Mouse (Mus musculus) hindbrain, embryonic 15.5 days (tissue): Measurements from ENCODE around the gene Tbx10. TPM values are rescaled to one million over a fixed set of nuclear protein-coding genes. Genes with fewer than 3 reads are reported as not detected.
A peak's percentile ranks its signal among the peaks of the same experiment; 100 is the strongest.

Experiments used
- ATAC-seq: fragments of 200-750 bp; cut with Nextera tagmentation; 2 replicates; pipeline ENCODE4 v1.8.0; 2017; ENCODE audit warnings: low read depth, moderate number of reproducible peaks, moderate TSS enrichment; ENCODE audit not compliant: low FRiP score
- H3K27ac ChIP-seq: fragments of 300-500 bp; sonication (generic); replicated peaks from 2 replicates; pipeline ENCODE4 v1.5.1; 2015; ENCODE audit warnings: mild to moderate bottlenecking, inconsistent platforms
- H3K27me3 ChIP-seq: fragments of 300-500 bp; sonication (generic); 2 replicates; pipeline ENCODE4 v1.6.1; 2015; ENCODE audit warnings: control low read depth, inconsistent platforms
- H3K36me3 ChIP-seq: fragments of 300-500 bp; sonication (generic); 2 replicates; pipeline ENCODE4 v1.6.1; 2015; ENCODE audit warnings: control low read depth, inconsistent platforms
- H3K4me1 ChIP-seq: fragments of 300-500 bp; sonication (generic); replicated peaks from 2 replicates; pipeline ENCODE4 v1.6.1; 2015; ENCODE audit warnings: control low read depth, inconsistent platforms
- H3K4me2 ChIP-seq: fragments of 300-500 bp; sonication (generic); 2 replicates; pipeline ENCODE4 v1.6.1; 2015; ENCODE audit warnings: moderate library complexity, mild to moderate bottlenecking, inconsistent platforms
- H3K4me3 ChIP-seq: fragments of 300-500 bp; sonication (generic); 2 replicates; pipeline ENCODE4 v1.5.1; 2015; ENCODE audit warnings: mild to moderate bottlenecking, inconsistent platforms
- H3K9ac ChIP-seq: fragments of 300-500 bp; sonication (generic); 2 replicates; pipeline ENCODE4 v1.6.1; 2015; ENCODE audit warnings: inconsistent platforms
- H3K9me3 ChIP-seq: fragments of 300-500 bp; sonication (generic); 2 replicates; pipeline ENCODE4 v1.6.1; 2016; ENCODE audit warnings: control low read depth, inconsistent platforms
- WGBS: fragments of 180-500 bp; shearing (Covaris S2); methylation state at CpG from one replicate; pipeline ENCODE4 v1.1.7; 2015; 5-methylcytosine and 5-hydroxymethylcytosine counted together
- polyA plus RNA-seq: library from polyadenylated mRNA; unstranded; fragments of >200 nt; fragmentation: Nextera tagmentation; extraction: Ambion mirVana; gene quantifications from 2 replicates; pipeline ENCODE4 v1.2.1, GENCODE M21; 2015

The Tbx10 gene
- polyA plus RNA-seq, 1 experiment from 2014 or later = 0.40 TPM

DNA sequence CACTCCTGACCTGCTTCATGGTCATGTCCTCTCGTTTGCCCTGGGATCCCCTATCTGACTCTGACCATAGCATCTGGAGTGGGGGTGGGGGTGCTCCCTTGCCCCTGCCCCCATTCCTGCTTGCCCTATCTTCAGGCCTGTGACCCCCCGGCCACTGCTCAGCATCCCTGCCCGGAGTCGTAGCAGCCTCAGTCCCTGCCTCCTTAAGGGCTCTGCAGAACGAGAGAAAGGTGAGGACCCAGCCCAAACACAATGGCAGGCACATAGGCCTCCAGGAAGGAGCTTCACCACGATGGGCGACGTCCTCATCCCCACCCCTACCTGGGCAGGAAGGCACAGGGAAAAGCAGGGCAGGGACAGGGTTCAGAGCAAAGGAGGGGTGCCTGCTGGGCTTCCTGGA lies 5.8 kb downstream of the Tbx10 start:
- 80% methylated on average over 8 of the region's 8 CpGs for WGBS
- H3K4me2 ChIP-seq = no peak overlapping the region
- no peak overlapping the region for H3K27ac ChIP-seq
- no peak for ATAC-seq
- no peak overlapping the region for H3K9ac ChIP-seq
- no peaks in the 10 kb centered on the region for H3K9me3 ChIP-seq
- H3K4me1 ChIP-seq = peaks cover 24% of the 10 kb centered on the region
- H3K36me3 ChIP-seq = no peaks in the 10 kb centered on the region
- H3K27me3 ChIP-seq = no peaks in the 10 kb centered on the region
- no peak overlapping the region for H3K4me3 ChIP-seq

GRCm38 (mm10) chr19:3999121-3999730 lies 6.7 kb downstream of the Tbx10 start:
- Histone ChIP-seq H3K27me3 (no peaks in the 10 kb centered on the region), H3K9me3 (no peaks in the 10 kb centered on the region), H3K4me1 (peaks cover 24% of the 10 kb centered on the region), H3K4me3 (peak overlapping the region; percentile 63; the same call in 1 of the 2 replicates), H3K4me2 (peak overlapping the region; percentile 81), H3K27ac (no peak overlapping the region), H3K36me3 (no peaks in the 10 kb centered on the region), H3K9ac (no peak overlapping the region)
- ATAC-seq = no peak
- 85% methylated on average over 9 of the region's 9 CpGs for WGBS

- Histone ChIP-seq H3K27ac (peak within 1 kb of the TSS; percentile 96), H3K4me3 (peak within 1 kb of the TSS; percentile 63), H3K9me3 (no peaks in the 10 kb centered on the region), H3K9ac (peak within 1 kb of the TSS; percentile 80), H3K36me3 (no peaks in the 10 kb centered on the region), H3K4me2 (peak within 1 kb of the TSS; percentile 81), H3K27me3 (no peaks in the 10 kb centered on the region), H3K4me1 (peaks cover 24% of the 10 kb centered on the region)
- ATAC-seq = peak; percentile 92
- under 1% methylated on average over 64 of the region's 64 CpGs for WGBS
Measured at GRCm38 (mm10) chr19:4000119-4000900, 7.8 kb downstream of the Tbx10 start, which contains the start of the genes Nudt8 and Gm49405. Gene Nudt8 (plus strand): TSS chr19:4000580. Gene Gm49405 (plus strand): TSS chr19:4000626.

DNA sequence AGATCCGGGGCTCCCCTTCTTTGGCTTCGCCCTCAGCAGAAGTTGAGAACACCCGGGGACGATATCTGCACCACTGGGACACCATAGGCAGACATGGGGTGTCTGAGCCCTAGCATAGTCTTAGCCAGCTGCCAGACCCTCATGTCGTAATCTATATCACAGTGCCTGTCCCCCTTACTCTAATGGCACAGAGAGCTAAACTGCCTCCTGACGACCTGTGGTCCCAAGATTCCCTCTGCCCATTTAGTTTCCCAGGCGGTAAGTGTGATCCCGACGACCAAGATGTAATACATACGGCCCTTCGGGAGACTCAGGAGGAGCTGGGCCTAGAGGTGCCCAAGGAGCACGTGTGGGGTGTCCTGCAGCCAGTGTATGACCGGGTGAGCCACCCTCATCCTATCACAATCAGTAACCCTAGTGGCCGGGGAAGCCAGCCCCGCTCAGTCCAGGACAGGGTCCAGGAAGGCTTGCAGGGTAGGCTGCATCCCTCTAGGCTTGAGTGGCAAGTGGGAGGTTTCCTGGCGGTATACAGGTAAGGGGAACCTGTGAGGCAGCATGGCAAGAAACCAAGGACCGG lies 8.5 kb downstream of the Tbx10 start:
- Histone ChIP-seq H3K27me3 (no peaks in the 10 kb centered on the region), H3K27ac (peak overlapping the region; percentile 96), H3K36me3 (peaks cover 3% of the 10 kb centered on the region), H3K4me2 (peak overlapping the region; percentile 81), H3K9me3 (no peaks in the 10 kb centered on the region), H3K4me3 (peak overlapping the region; percentile 63), H3K9ac (peak overlapping the region; percentile 80), H3K4me1 (peaks cover 24% of the 10 kb centered on the region)
- peak; percentile 5; the same call in 1 of the 2 replicates for ATAC-seq
- WGBS = 14% methylated on average over 17 of the region's 17 CpGs

GRCm38 (mm10) chr19:4001752-4002151 lies 9.2 kb downstream of the Tbx10 start:
- peaks cover 24% of the 10 kb centered on the region for H3K4me1 ChIP-seq
- peaks cover 9% of the 10 kb centered on the region for H3K36me3 ChIP-seq
- H3K4me3 ChIP-seq = no peak overlapping the region
- no peaks in the 10 kb centered on the region for H3K27me3 ChIP-seq
- ATAC-seq = no peak
- H3K27ac ChIP-seq = no peak overlapping the region
- no peaks in the 10 kb centered on the region for H3K9me3 ChIP-seq
- 86% methylated on average over 5 of the region's 5 CpGs for WGBS
- peak overlapping the region; percentile 81 for H3K4me2 ChIP-seq
- peak overlapping the region; percentile 80; the same call in 1 of the 2 replicates for H3K9ac ChIP-seq

DNA sequence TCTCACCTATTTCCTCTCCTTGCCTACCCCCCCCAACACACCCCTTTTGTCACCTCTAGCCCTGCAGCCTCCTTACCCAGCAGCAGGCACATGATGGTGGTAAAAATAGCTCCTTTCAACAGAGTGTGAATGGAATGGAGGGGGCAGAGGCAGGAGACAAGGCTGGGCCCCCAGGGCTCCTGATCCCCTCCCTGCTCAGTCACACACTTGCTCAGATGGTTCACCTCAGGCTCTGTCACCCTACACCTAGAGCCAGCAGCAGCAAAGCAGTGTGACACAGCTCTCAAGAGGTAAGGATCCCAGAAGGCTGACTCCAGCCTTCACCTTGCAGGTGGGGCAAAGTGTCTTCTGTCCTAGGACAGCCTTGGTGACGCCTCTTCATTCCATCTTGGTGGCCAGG lies 10.6 kb downstream of the Tbx10 start, which contains the start of gene Doc2g:
TSS of gene Doc2g (plus strand) at position 202 of the 400 bp plus-strand sequence.
- no peaks in the 10 kb centered on the region for H3K9me3 ChIP-seq
- H3K4me1 ChIP-seq = peaks cover 24% of the 10 kb centered on the region
- H3K27me3 ChIP-seq = no peaks in the 10 kb centered on the region
- no peak within 1 kb of the TSS for H3K9ac ChIP-seq
- H3K4me2 ChIP-seq = no peak within 1 kb of the TSS
- no peak for ATAC-seq
- H3K4me3 ChIP-seq = no peak within 1 kb of the TSS
- WGBS = 90% methylated on average over 1 of the region's 1 CpGs
- peaks cover 23% of the 10 kb centered on the region for H3K36me3 ChIP-seq
- no peak within 1 kb of the TSS for H3K27ac ChIP-seq

- Histone ChIP-seq H3K9ac (no peak overlapping the region), H3K4me3 (no peak overlapping the region), H3K27me3 (no peaks in the 10 kb centered on the region), H3K4me2 (no peak overlapping the region), H3K9me3 (no peaks in the 10 kb centered on the region), H3K27ac (no peak overlapping the region), H3K4me1 (peaks cover 24% of the 10 kb centered on the region), H3K36me3 (peaks cover 28% of the 10 kb centered on the region)
- no peak for ATAC-seq
- 83% methylated on average over 12 of the region's 12 CpGs for WGBS
Measured at GRCm38 (mm10) chr19:4003641-4004040, 11.1 kb downstream of the Tbx10 start.

- no peak overlapping the region for H3K4me3 ChIP-seq
- H3K9ac ChIP-seq = no peak overlapping the region
- peaks cover 33% of the 10 kb centered on the region for H3K36me3 ChIP-seq
- WGBS = 83% methylated on average over 15 of the region's 15 CpGs
- no peaks in the 10 kb centered on the region for H3K27me3 ChIP-seq
- H3K4me2 ChIP-seq = no peak overlapping the region
- no peak for ATAC-seq
- no peaks in the 10 kb centered on the region for H3K9me3 ChIP-seq
- H3K4me1 ChIP-seq = peaks cover 19% of the 10 kb centered on the region
- no peak overlapping the region for H3K27ac ChIP-seq
Measured at GRCm38 (mm10) chr19:4004331-4004730, 11.8 kb downstream of the Tbx10 start.

- Histone ChIP-seq H3K4me3 (no peak overlapping the region), H3K9me3 (no peaks in the 10 kb centered on the region), H3K36me3 (peaks cover 38% of the 10 kb centered on the region), H3K27ac (no peak overlapping the region), H3K4me1 (peaks cover 12% of the 10 kb centered on the region), H3K27me3 (no peaks in the 10 kb centered on the region), H3K4me2 (no peak overlapping the region), H3K9ac (no peak overlapping the region)
- ATAC-seq = no peak
- 94% methylated on average over 9 of the region's 9 CpGs for WGBS
Measured at GRCm38 (mm10) chr19:4005091-4005490, 12.5 kb downstream of the Tbx10 start.

GRCm38 (mm10) chr19:4005971-4006370 lies 13.4 kb downstream of the Tbx10 start:
- H3K4me3 ChIP-seq = no peak overlapping the region
- ATAC-seq = no peak
- no peak overlapping the region for H3K27ac ChIP-seq
- no peaks in the 10 kb centered on the region for H3K27me3 ChIP-seq
- H3K4me2 ChIP-seq = no peak overlapping the region
- H3K9me3 ChIP-seq = no peaks in the 10 kb centered on the region
- H3K9ac ChIP-seq = no peak overlapping the region
- WGBS = 94% methylated on average over 8 of the region's 8 CpGs
- H3K4me1 ChIP-seq = peaks cover 12% of the 10 kb centered on the region
- peaks cover 38% of the 10 kb centered on the region for H3K36me3 ChIP-seq

- 92% methylated on average over 5 of the region's 5 CpGs for WGBS
- peaks cover 12% of the 10 kb centered on the region for H3K4me1 ChIP-seq
- no peaks in the 10 kb centered on the region for H3K9me3 ChIP-seq
- no peak for ATAC-seq
- no peaks in the 10 kb centered on the region for H3K27me3 ChIP-seq
- no peak overlapping the region for H3K4me3 ChIP-seq
- H3K4me2 ChIP-seq = no peak overlapping the region
- H3K36me3 ChIP-seq = peaks cover 34% of the 10 kb centered on the region
- no peak overlapping the region for H3K27ac ChIP-seq
- H3K9ac ChIP-seq = no peak overlapping the region
Measured at GRCm38 (mm10) chr19:4011086-4011485, 18.5 kb downstream of the Tbx10 start.

- Histone ChIP-seq H3K36me3 (peaks cover 21% of the 10 kb centered on the region), H3K9me3 (no peaks in the 10 kb centered on the region), H3K4me3 (peak within 1 kb of the TSS; percentile 84), H3K27ac (peak within 1 kb of the TSS; percentile 81), H3K4me1 (peaks cover 12% of the 10 kb centered on the region), H3K27me3 (no peaks in the 10 kb centered on the region), H3K4me2 (peak within 1 kb of the TSS; percentile 69), H3K9ac (peak within 1 kb of the TSS; percentile 80)
- WGBS = under 1% methylated on average over 45 of the region's 45 CpGs
- ATAC-seq = peak; percentile 99
Measured at GRCm38 (mm10) chr19:4012432-4013022, 20.0 kb downstream of the Tbx10 start, which contains the start of gene Ndufv1. Gene Ndufv1 (minus strand): TSS chr19:4012806.
